Mouse (Mus musculus): ENCODE measurements around the gene Sept11. TPM values are rescaled to one million over a fixed set of nuclear protein-coding genes. Genes with fewer than 3 reads are reported as not detected.
A peak's percentile ranks its signal among the peaks of the same experiment; 100 is the strongest.

Gene Sept11
- polyA plus RNA-seq, 1 experiment from 2014 or later = 155 TPM

- no peak overlapping the region for H3K9ac ChIP-seq
- H3K27ac ChIP-seq = no peak overlapping the region
- peaks cover 24% of the 10 kb centered on the region for H3K27me3 ChIP-seq (ENCODE audit: control insufficient read depth, insufficient read depth, low read length)
- no peak overlapping the region for H3K4me3 ChIP-seq (replicated peaks; ENCODE audit: low read length)
- no peaks in the 10 kb centered on the region for H3K4me1 ChIP-seq (replicated peaks; ENCODE audit: control insufficient read depth, insufficient read depth, low read length)
- WGBS = 76% methylated on average over 9 of the region's 9 CpGs
- H3K9me3 ChIP-seq (ENCODE audit: control insufficient read depth, low read length) = no peaks in the 10 kb centered on the region
- no peak for ATAC-seq (ENCODE audit: low FRiP score)
- H3K4me2 ChIP-seq (replicated peaks) = no peak overlapping the region
- no peak for DNase-seq (ENCODE audit: low spot score)
- H3K36me3 ChIP-seq (replicated peaks; ENCODE audit: control insufficient read depth, insufficient read depth) = no peaks in the 10 kb centered on the region
Observed at GRCm38 (mm10) chr5:93051951-93052350, 41.3 kb upstream of the Sept11 start.

GRCm38 (mm10) chr5:93053606-93054397 is 39.4 kb upstream of the Sept11 start:
- no peak overlapping the region for H3K4me3 ChIP-seq (replicated peaks; ENCODE audit: low read length)
- H3K9me3 ChIP-seq (ENCODE audit: control insufficient read depth, low read length) = no peaks in the 10 kb centered on the region
- WGBS = 52% methylated on average over 8 of the region's 8 CpGs
- H3K27ac ChIP-seq = no peak overlapping the region
- ATAC-seq (ENCODE audit: low FRiP score) (no peak), DNase-seq (ENCODE audit: low spot score) (no peak)
- H3K4me1 ChIP-seq (replicated peaks; ENCODE audit: control insufficient read depth, insufficient read depth, low read length) = no peaks in the 10 kb centered on the region
- peaks cover 6% of the 10 kb centered on the region for H3K27me3 ChIP-seq (ENCODE audit: control insufficient read depth, insufficient read depth, low read length)
- no peak overlapping the region for H3K9ac ChIP-seq
- no peaks in the 10 kb centered on the region for H3K36me3 ChIP-seq (replicated peaks; ENCODE audit: control insufficient read depth, insufficient read depth)
- no peak overlapping the region for H3K4me2 ChIP-seq (replicated peaks)

GRCm38 (mm10) chr5:93060865-93061264 is 32.4 kb upstream of the Sept11 start:
- no peak overlapping the region for H3K9ac ChIP-seq
- no peak overlapping the region for H3K4me2 ChIP-seq (replicated peaks)
- H3K27me3 ChIP-seq (ENCODE audit: control insufficient read depth, insufficient read depth, low read length) = no peaks in the 10 kb centered on the region
- WGBS = 90% methylated on average over 4 of the region's 4 CpGs
- no peak overlapping the region for H3K4me3 ChIP-seq (replicated peaks; ENCODE audit: low read length)
- no peaks in the 10 kb centered on the region for H3K9me3 ChIP-seq (ENCODE audit: control insufficient read depth, low read length)
- H3K4me1 ChIP-seq (replicated peaks; ENCODE audit: control insufficient read depth, insufficient read depth, low read length) = no peaks in the 10 kb centered on the region
- no peak for DNase-seq (ENCODE audit: low spot score)
- no peak for ATAC-seq (ENCODE audit: low FRiP score)
- H3K36me3 ChIP-seq (replicated peaks; ENCODE audit: control insufficient read depth, insufficient read depth) = no peaks in the 10 kb centered on the region
- no peak overlapping the region for H3K27ac ChIP-seq

DNA sequence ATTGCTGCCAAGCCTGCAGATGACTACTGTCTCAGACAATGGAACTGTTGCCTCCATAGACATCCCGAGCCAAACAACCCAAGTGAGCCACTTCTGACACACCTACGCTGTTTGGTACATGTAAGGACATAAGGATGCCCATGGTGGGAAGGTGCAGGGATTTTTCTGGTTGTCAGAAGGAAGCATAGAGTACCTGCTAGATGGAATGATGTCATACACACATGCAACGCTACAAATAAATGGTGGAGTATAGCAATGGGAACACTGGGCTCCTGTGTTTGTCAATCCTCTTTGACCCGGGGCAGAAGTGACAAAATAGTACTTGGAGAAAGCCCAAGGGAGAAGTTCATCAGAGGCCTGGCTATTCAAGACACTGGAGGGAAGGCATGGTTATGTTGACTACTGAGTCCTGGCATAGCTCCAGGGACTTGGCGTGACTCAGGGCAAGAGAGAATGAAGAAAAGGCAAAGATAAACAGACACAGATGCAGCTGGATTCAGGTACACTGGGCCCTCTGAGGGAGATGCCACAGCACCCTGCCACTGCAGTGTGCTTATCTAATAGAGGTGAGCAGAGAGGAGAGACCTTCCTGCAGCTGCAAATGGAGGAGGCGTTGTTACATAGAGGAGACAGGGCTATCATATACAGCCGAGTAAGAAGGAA is 15.4 kb upstream of the Sept11 start:
- WGBS = 85% methylated on average over 7 of the region's 7 CpGs
- ATAC-seq (ENCODE audit: low FRiP score) = no peak
- H3K4me2 ChIP-seq (replicated peaks) = no peak overlapping the region
- H3K4me1 ChIP-seq (replicated peaks; ENCODE audit: control insufficient read depth, insufficient read depth, low read length) = no peaks in the 10 kb centered on the region
- peaks cover 4% of the 10 kb centered on the region; the same call in 1 of the 2 replicates for H3K9me3 ChIP-seq (ENCODE audit: control insufficient read depth, low read length)
- no peak overlapping the region for H3K27ac ChIP-seq
- no peaks in the 10 kb centered on the region for H3K27me3 ChIP-seq (ENCODE audit: control insufficient read depth, insufficient read depth, low read length)
- no peak overlapping the region for H3K9ac ChIP-seq
- H3K4me3 ChIP-seq (replicated peaks; ENCODE audit: low read length) = no peak overlapping the region
- H3K36me3 ChIP-seq (replicated peaks; ENCODE audit: control insufficient read depth, insufficient read depth) = no peaks in the 10 kb centered on the region
- no peak for DNase-seq (ENCODE audit: low spot score)

- Histone ChIP-seq H3K9me3 (ENCODE audit: control insufficient read depth, low read length) (peaks cover 4% of the 10 kb centered on the region; the same call in 1 of the 2 replicates), H3K9ac (no peak overlapping the region), H3K36me3 (replicated peaks; ENCODE audit: control insufficient read depth, insufficient read depth) (no peaks in the 10 kb centered on the region), H3K27ac (no peak overlapping the region), H3K27me3 (ENCODE audit: control insufficient read depth, insufficient read depth, low read length) (no peaks in the 10 kb centered on the region), H3K4me2 (replicated peaks) (no peak overlapping the region), H3K4me1 (replicated peaks; ENCODE audit: control insufficient read depth, insufficient read depth, low read length) (no peaks in the 10 kb centered on the region), H3K4me3 (replicated peaks; ENCODE audit: low read length) (no peak overlapping the region)
- ATAC-seq (ENCODE audit: low FRiP score) = no peak
- no peak for DNase-seq (ENCODE audit: low spot score)
- WGBS = 77% methylated on average over 3 of the region's 3 CpGs
Observed at GRCm38 (mm10) chr5:93079596-93079995, 13.6 kb upstream of the Sept11 start.

GRCm38 (mm10) chr5:93085015-93085598 is 8.1 kb upstream of the Sept11 start:
- ATAC-seq (ENCODE audit: low FRiP score) = no peak
- WGBS = 59% methylated on average over 4 of the region's 4 CpGs

GRCm38 (mm10) chr5:93085900-93086299 is 7.3 kb upstream of the Sept11 start:
- Histone ChIP-seq H3K9ac (no peak overlapping the region), H3K4me1 (replicated peaks; ENCODE audit: control insufficient read depth, insufficient read depth, low read length) (peaks cover 1% of the 10 kb centered on the region; the same call in 1 of the 2 replicates), H3K9me3 (ENCODE audit: control insufficient read depth, low read length) (no peaks in the 10 kb centered on the region), H3K27ac (no peak overlapping the region), H3K36me3 (replicated peaks; ENCODE audit: control insufficient read depth, insufficient read depth) (no peaks in the 10 kb centered on the region), H3K4me3 (replicated peaks; ENCODE audit: low read length) (no peak overlapping the region), H3K27me3 (ENCODE audit: control insufficient read depth, insufficient read depth, low read length) (no peaks in the 10 kb centered on the region), H3K4me2 (replicated peaks) (no peak overlapping the region)
- 87% methylated on average over 4 of the region's 4 CpGs for WGBS
- no peak for ATAC-seq (ENCODE audit: low FRiP score)
- no peak for DNase-seq (ENCODE audit: low spot score)

More at GRCm38 (mm10) chr5:93085015-93085598, 8.1 kb upstream of the Sept11 start:
- H3K36me3 ChIP-seq (replicated peaks; ENCODE audit: control insufficient read depth, insufficient read depth) = no peaks in the 10 kb centered on the region
- H3K4me3 ChIP-seq (replicated peaks; ENCODE audit: low read length) = no peak overlapping the region
- H3K9ac ChIP-seq = no peak overlapping the region
- no peak overlapping the region for H3K4me2 ChIP-seq (replicated peaks)
- no peak overlapping the region for H3K27ac ChIP-seq
- H3K4me1 ChIP-seq (replicated peaks; ENCODE audit: control insufficient read depth, insufficient read depth, low read length) = no peaks in the 10 kb centered on the region
- no peaks in the 10 kb centered on the region for H3K9me3 ChIP-seq (ENCODE audit: control insufficient read depth, low read length)
- H3K27me3 ChIP-seq (ENCODE audit: control insufficient read depth, insufficient read depth, low read length) = no peaks in the 10 kb centered on the region
- DNase-seq (ENCODE audit: low spot score) = no peak

DNA sequence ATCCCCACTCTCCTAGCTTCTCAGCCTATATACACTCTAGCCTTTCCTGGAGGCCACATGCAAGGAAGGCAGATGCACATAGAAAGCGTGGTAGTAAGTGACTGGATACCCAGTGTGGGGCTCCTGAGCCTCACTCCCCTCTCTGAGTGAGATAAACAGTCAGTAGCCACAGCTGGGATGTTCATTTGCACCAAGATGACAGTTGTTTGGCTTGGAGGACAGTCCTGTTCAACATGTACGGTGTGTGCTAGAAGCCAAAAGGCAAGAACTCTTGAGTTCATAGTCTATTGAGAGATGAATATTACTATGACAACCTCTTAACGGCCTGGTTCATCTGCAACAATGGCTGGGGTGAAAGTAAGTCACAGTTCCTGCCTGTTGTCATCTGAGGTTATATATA is 2.0 kb upstream of the Sept11 start:
- DNase-seq (ENCODE audit: low spot score) (no peak), ATAC-seq (ENCODE audit: low FRiP score) (no peak)
- Histone ChIP-seq H3K27me3 (ENCODE audit: control insufficient read depth, insufficient read depth, low read length) (no peaks in the 10 kb centered on the region), H3K27ac (no peak overlapping the region), H3K36me3 (replicated peaks; ENCODE audit: control insufficient read depth, insufficient read depth) (no peaks in the 10 kb centered on the region), H3K9me3 (ENCODE audit: control insufficient read depth, low read length) (no peaks in the 10 kb centered on the region), H3K4me2 (replicated peaks) (peak overlapping the region; percentile 91), H3K9ac (peak overlapping the region; percentile 90; the same call in 1 of the 2 replicates), H3K4me1 (replicated peaks; ENCODE audit: control insufficient read depth, insufficient read depth, low read length) (peaks cover 30% of the 10 kb centered on the region), H3K4me3 (replicated peaks; ENCODE audit: low read length) (peak overlapping the region; percentile 92; the same call in 1 of the 2 replicates)
- 60% methylated on average over 3 of the region's 3 CpGs for WGBS

GRCm38 (mm10) chr5:93092147-93092781 is 973 bp upstream of the Sept11 start:
- 6% methylated on average over 28 of the region's 28 CpGs for WGBS

More at GRCm38 (mm10) chr5:93092147-93092781, 973 bp upstream of the Sept11 start:
- peak overlapping the region; percentile 95 for H3K27ac ChIP-seq
- H3K27me3 ChIP-seq (ENCODE audit: control insufficient read depth, insufficient read depth, low read length) = no peaks in the 10 kb centered on the region
- peak overlapping the region; percentile 91 for H3K4me2 ChIP-seq (replicated peaks)
- H3K9me3 ChIP-seq (ENCODE audit: control insufficient read depth, low read length) = no peaks in the 10 kb centered on the region
- peak overlapping the region; percentile 90 for H3K9ac ChIP-seq
- DNase-seq (ENCODE audit: low spot score) = no peak
- H3K4me3 ChIP-seq (replicated peaks; ENCODE audit: low read length) = peak overlapping the region; percentile 92
- H3K4me1 ChIP-seq (replicated peaks; ENCODE audit: control insufficient read depth, insufficient read depth, low read length) = peaks cover 34% of the 10 kb centered on the region
- ATAC-seq (ENCODE audit: low FRiP score) = peak; percentile 29
- no peaks in the 10 kb centered on the region for H3K36me3 ChIP-seq (replicated peaks; ENCODE audit: control insufficient read depth, insufficient read depth)
